Mouse (Mus musculus): ENCODE data around the gene Ctf1.
"Not testable (repeated sequence)": the region's sequence is repeated elsewhere in the genome, so short reads cannot be mapped to it uniquely, and the experiment has no call there.

The Ctf1 gene

DNA sequence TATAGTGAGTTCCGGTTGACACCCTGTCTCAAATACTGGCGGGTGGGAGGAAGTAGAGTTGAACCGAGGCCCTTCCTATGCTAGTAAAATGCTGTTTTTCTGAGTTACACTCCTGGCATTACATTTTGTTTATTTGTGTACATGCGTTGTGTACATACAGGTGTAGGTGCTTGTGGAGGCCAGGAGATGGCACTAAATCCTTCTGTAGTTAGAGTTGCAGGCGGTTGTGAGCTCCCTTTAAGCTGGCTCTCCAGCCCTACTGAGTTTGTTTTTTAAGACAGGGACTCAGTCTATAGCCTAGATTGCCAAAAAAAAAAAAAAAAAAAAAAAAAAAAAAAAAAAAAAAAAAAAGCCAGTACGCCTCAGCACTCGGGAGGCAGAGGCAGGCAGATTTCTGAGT is 15.4 kb downstream of the Ctf1 start:
- DNase-seq (ENCODE audit: low read depth in 2 of 2, low spot score in 2 of 2), result no peak

- DNase-seq (ENCODE audit: low read depth in 2 of 2, low spot score in 2 of 2), result no peak
Measured at GRCm38 (mm10) chr7:127730170-127730569, 17.6 kb downstream of the Ctf1 start.

DNA sequence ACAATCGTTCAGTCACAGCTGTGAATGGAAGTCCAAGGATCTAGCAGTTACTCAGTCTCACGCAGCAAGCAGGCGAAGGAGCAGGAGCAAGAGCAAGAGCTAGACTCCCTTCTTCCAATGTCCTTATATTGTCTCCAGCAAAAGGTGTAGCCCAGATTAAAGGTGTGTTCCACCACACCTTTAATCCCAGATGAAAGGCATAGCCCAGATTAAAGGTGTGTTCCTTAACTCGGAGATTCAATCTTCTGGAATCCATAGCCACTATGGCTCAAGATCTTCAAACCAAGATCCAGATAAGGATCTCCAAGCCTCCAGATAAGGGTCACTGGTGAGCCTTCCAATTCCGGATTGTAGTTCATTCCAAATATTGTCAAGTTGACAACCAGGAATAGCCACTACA is 19.5 kb downstream of the Ctf1 start, which contains the start of gene Ctf2:
Gene Ctf2 (minus strand): TSS at position 101 of the 400 bp plus-strand sequence.
- DNase-seq (ENCODE audit: low read depth in 2 of 2, low spot score in 2 of 2), result not testable (repeated sequence)

GRCm38 (mm10) chr7:127744366-127745045 is 32.0 kb downstream of the Ctf1 start, which contains the start of gene Fbxl19:
Fbxl19 (plus strand) TSS chr7:127744543.
- DNase-seq (ENCODE audit: low read depth in 2 of 2, low spot score in 2 of 2), result peak; percentile 40 to 63

DNA sequence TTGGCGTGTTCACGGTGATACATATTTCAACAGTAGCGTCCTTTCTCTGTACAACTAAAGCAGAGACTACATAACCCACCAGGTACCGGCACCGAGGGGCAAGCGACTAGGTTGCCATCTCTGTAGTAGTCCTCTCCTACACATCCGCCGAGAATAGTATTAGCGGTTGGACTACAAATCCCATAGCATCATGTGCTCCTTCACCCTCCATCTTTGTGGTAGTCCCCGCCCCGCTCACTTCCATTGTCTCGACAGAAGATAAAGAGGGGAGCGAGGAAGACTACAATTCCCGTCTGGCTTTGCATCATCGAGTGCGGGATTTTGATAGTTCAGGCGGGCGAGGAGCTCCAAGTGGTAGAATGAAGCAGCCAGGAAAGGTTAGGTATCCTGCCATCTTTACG is 32.7 kb downstream of the Ctf1 start:
- peak; percentile 80 to 89 for DNase-seq (ENCODE audit: low read depth in 2 of 2, low spot score in 2 of 2)

GRCm38 (mm10) chr7:127745652-127746493 is 33.3 kb downstream of the Ctf1 start:
- peak in 1 of 2 experiments; percentile 42 for DNase-seq (ENCODE audit: low read depth in 2 of 2, low spot score in 2 of 2)

DNA sequence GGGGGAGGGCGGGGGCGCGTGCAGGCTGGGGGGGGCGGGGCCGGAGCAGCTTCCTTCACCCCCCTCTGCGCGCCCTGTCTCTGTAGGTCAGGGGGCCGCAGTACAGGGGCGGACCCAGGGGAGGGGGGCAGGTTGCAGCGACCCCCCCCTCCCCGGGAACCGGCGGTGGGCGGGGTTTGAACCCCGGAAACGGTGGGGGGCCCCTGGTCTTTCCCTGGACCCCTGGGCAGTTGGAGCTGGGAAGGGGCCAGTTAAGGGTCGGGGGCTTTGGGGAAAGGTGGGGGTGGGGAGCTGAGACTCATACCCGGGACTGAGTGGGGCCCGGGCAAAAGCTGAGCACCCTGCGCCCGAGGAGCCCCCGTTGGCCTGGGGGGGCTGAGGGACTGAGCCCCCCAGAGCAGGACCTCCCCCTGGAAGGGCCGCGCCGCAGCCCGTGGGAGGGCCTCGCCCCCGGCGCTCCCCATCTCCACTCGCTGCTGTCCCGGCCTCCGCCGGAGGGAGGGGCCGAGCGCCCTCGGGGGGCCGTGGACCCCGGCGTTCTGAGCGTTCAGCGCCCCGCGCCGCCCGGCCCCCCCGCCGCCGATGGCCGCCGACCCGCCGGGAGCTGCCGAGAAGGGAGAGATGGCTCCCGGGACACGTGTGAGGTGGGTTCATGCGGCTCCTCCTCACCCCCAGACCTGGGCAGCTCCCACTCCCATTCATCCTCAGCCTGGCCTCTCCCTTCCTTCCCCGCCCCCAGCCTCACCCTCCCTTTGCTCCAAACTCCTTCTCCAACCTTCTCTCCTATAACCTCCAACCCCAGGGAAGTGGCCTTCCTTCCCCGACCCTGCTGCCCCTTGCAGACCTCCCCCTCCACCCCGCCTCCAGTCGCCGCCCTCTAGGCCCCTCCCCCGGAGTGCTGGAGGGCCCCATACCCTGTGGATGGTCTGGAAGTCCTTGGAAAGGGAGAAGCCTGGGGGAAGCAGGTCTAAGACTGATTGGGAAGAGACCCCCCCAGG is 34.3 kb downstream of the Ctf1 start:
- DNase-seq (ENCODE audit: low read depth in 2 of 2, low spot score in 2 of 2), result no peak

DNA sequence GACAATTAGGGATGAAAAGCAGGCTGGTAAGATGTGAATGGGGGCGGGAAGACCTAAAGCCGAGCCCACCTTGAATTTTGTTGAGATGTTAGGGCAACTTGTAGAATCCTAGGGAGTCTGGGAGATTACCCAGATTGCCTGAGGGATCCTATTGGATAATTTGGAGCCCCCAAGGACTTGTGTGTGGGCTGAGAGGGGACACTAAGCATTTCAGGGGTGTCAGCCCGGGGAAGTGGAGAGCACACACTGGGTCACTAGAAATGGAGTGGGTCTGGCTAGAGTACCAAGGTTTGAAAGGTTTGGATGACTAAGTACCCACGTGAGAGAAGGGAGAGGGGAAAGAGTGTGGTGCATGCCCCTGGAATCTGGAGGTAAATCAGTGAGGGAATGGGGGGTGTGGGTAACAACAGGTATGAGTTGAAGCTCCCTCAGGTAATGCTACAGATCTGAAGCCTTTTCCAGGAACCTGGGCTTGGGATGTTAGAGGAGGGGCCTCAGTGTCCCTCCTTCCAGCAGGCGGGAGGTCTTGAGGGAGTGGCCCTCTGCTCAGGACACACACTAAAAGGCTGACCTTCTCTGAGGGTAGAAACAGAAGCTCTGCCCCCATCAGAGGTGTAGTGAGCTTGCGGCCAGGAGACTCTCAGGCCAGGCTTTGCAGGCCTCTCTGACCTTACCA is 35.2 kb downstream of the Ctf1 start:
- DNase-seq (ENCODE audit: low read depth in 2 of 2, low spot score in 2 of 2), result no peak

DNA sequence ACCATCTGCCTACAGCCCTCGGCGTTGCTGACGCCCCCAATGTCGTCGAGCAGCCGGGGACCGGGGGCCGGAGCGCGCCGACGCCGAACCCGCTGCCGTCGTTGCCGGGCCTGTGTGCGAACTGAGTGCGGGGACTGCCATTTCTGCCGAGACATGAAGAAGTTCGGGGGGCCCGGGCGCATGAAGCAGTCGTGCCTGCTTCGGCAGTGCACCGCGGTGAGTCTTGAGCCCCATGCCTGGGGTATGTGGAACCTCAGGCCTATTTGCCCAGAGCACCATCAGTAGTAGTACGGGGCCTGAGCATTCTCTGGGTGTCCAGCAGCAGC is 35.7 kb downstream of the Ctf1 start:
- no peak for DNase-seq (ENCODE audit: low read depth in 2 of 2, low spot score in 2 of 2)

- DNase-seq (ENCODE audit: low read depth in 2 of 2, low spot score in 2 of 2), result no peak
Measured at GRCm38 (mm10) chr7:127750131-127751127, 37.9 kb downstream of the Ctf1 start.

- no peak for DNase-seq (ENCODE audit: low read depth in 2 of 2, low spot score in 2 of 2)
Measured at GRCm38 (mm10) chr7:127751619-127752018, 39.1 kb downstream of the Ctf1 start.

DNA sequence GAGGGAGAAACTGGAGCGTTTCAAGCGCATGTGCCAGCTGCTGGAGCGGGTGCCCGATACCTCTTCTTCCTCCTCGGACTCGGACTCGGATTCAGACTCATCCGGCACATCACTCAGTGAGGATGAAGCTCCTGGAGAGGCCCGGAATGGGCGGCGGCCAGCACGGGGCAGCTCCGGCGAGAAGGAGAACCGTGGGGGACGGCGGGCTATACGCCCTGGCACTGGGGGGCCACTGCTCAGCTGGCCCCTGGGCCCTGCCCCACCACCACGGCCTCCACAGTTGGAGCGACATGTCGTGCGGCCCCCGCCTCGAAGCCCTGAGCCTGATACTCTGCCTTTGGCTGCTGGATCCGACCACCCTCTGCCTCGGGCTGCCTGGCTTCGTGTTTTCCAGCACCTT is 39.5 kb downstream of the Ctf1 start:
- DNase-seq (ENCODE audit: low read depth in 2 of 2, low spot score in 2 of 2), result no peak

- DNase-seq (ENCODE audit: low read depth in 2 of 2, low spot score in 2 of 2), result no peak
Measured at GRCm38 (mm10) chr7:127753158-127753557, 40.6 kb downstream of the Ctf1 start.

DNA sequence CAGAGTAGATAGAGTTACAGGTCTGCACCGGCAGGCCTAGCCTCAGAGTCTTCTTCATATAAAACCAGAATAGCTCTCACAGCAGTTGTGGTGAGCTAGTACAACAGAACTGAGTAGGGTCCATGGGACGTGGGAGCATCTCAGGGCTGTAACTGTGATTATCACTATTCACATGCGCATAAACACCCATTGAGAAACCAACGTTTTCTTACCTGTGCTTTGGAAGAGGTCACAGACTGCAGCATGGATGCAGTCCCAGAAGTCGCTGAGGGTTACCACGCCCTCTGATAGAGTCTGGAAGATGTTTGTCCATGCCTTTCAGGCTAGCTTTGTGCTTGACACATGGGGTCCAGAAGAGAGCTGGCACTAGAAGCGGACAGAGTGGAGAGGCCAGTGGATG is 41.2 kb downstream of the Ctf1 start:
- no peak for DNase-seq (ENCODE audit: low read depth in 2 of 2, low spot score in 2 of 2)

DNA sequence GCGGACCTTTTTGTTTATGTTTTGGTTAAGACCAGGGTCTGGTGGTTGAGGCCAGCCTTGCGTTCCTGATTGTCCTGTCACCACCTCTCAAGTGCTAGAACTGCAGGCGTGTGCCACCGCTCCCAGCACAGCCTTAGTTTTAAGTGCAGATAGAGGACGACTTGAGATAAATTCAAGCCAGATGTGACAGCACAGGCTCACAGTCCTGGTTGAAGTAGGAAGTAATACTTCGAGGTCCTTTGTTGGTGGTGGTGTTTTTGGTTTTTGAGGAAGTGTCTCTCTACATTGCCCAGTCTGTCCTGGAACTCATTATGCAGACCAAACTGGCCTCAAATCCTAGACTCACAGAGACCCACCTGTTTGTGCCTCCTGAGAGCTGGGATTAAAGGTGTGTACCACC is 47.2 kb downstream of the Ctf1 start:
- no peak for DNase-seq (ENCODE audit: low read depth in 2 of 2, low spot score in 2 of 2)

- DNase-seq (ENCODE audit: low read depth in 2 of 2, low spot score in 2 of 2), result no peak
Measured at GRCm38 (mm10) chr7:127760478-127760877, 47.9 kb downstream of the Ctf1 start.

- DNase-seq (ENCODE audit: low read depth in 2 of 2, low spot score in 2 of 2), result peak; percentile 48 to 56
Measured at GRCm38 (mm10) chr7:127761026-127761425, 48.5 kb downstream of the Ctf1 start.

GRCm38 (mm10) chr7:127763642-127764041 is 51.1 kb downstream of the Ctf1 start:
- DNase-seq (ENCODE audit: low read depth in 2 of 2, low spot score in 2 of 2), result no peak

DNA sequence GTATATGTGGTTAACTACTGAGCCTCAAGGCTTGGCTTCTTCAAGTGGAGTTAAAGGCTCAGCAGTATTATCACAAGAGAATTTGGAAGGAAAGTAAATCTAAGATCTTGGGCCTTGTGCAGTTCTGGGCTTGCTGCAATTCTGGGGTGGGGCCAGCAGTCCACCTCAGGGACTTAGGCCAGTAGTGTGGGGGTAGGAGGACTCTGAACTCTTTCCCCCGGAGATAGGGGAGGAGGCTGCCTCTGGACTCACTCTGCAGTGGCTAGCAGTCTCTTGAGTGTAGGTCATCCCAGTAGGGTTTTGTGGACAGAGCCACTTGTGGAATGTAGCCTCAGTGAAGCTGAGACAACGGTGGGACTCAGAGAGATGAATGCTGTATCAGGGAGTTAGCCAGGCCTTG is 53.2 kb downstream of the Ctf1 start:
- no peak for DNase-seq (ENCODE audit: low read depth in 2 of 2, low spot score in 2 of 2)

All from CD8-positive naive resting alpha-beta T cell, adult 2 months (primary cell).